Mouse (Mus musculus): ENCODE results near the gene Agap1.

- TF ChIP-seq POLR2A (IDR thresholded peaks at IDR 0.05; ENCODE audit: control insufficient read depth in 1 of 2, insufficient read depth in 1 of 2, low read depth in 1 of 2, low read length in 2 of 2, poor library complexity in 1 of 2) (no peak), UBTF (IDR thresholded peaks at IDR 0.05; ENCODE audit: borderline replicate concordance, insufficient read depth, low read depth, low read length) (no peak), JUND (IDR thresholded peaks at IDR 0.05; ENCODE audit: low read depth, low read length) (no peak), CTCF (IDR thresholded peaks at IDR 0.05 in 2 of 3, conservative IDR thresholded peaks at IDR 0.05 in 1 of 3; ENCODE audit: control insufficient read depth in 1 of 3, insufficient read depth in 1 of 3, low read depth in 2 of 3, low read length in 3 of 3, poor library complexity in 1 of 3, severe bottlenecking in 1 of 3) (no peak; a peak in 1 of 6 replicates)
Measured at GRCm38 (mm10) chr1:89673686-89674085, 219.1 kb downstream of the Agap1 start.

All from MEL (cell line).